Mouse (Mus musculus) intestine, embryonic 14.5 days (tissue): ENCODE measurements around the gene Cfdp1. TPM values are rescaled to one million over a fixed set of nuclear protein-coding genes. Genes with fewer than 3 reads are reported as not detected.
"Not testable (repeated sequence)": the region's sequence is repeated elsewhere in the genome, so short reads cannot be mapped to it uniquely, and the experiment has no call there.

Experiments
- ATAC-seq: fragments of 200-750 bp; cut with Nextera tagmentation; replicated peaks from 2 replicates; pipeline ENCODE4 v1.8.0; 2017; ENCODE audit warnings: low read depth, moderate number of reproducible peaks, moderate TSS enrichment, moderate library complexity; ENCODE audit not compliant: low FRiP score, low TSS enrichment
- DNase-seq: peaks from one replicate; pipeline ENCODE4 v3.0.0-alpha.2; 2018; ENCODE audit warnings: low spot score
- H3K27ac ChIP-seq: fragments of 300-500 bp; sonication (generic); 2 replicates; pipeline ENCODE4 v1.5.1; 2014; ENCODE audit warnings: low read depth, mild to moderate bottlenecking, control low read depth
- H3K27me3 ChIP-seq: fragments of 300-500 bp; sonication (generic); replicated peaks from 2 replicates; pipeline ENCODE4 v1.6.1; 2014; ENCODE audit warnings: low read length, control low read depth; ENCODE audit not compliant: control insufficient read depth, insufficient read depth
- H3K36me3 ChIP-seq: fragments of 300-500 bp; sonication (generic); 2 replicates; pipeline ENCODE4 v1.6.1; 2014; ENCODE audit warnings: low read length, control low read depth; ENCODE audit not compliant: control insufficient read depth, insufficient read depth
- H3K4me1 ChIP-seq: fragments of 300-500 bp; sonication (generic); replicated peaks from 2 replicates; pipeline ENCODE4 v1.6.1; 2014; ENCODE audit warnings: low read length, control low read depth, mixed read lengths; ENCODE audit not compliant: control insufficient read depth, insufficient read depth
- H3K4me2 ChIP-seq: fragments of 300-500 bp; sonication (generic); 2 replicates; pipeline ENCODE4 v1.6.1; 2014; ENCODE audit warnings: low read length
- H3K4me3 ChIP-seq: fragments of 300-500 bp; sonication (generic); 2 replicates; pipeline ENCODE4 v1.5.1; 2014; ENCODE audit warnings: low read depth, low read length, control low read depth, mixed read lengths
- H3K9ac ChIP-seq: fragments of 300-500 bp; sonication (generic); 2 replicates; pipeline ENCODE4 v1.6.1; 2014; ENCODE audit warnings: mild to moderate bottlenecking, low read length
- H3K9me3 ChIP-seq: fragments of 300-500 bp; sonication (generic); 2 replicates; pipeline ENCODE4 v1.6.1; 2016; ENCODE audit warnings: low read length, control low read depth; ENCODE audit not compliant: control insufficient read depth
- whole genome bisulfite sequencing: fragments of 180-500 bp; shearing (Covaris S2); extraction: QIAGEN DNeasy Blood & Tissue Kit; methylation state at CpG from one replicate; pipeline ENCODE4 v1.1.7; 2014; 5-methylcytosine and 5-hydroxymethylcytosine counted together
- polyA plus RNA-seq: library from polyadenylated mRNA; unstranded; fragments of >200 nt; fragmentation: Nextera tagmentation; extraction: Ambion mirVana; gene quantifications from 2 replicates; pipeline ENCODE4 v1.2.1, GENCODE M21; 2014

Cfdp1 gene
- polyA plus RNA-seq, 1 experiment from 2014 or later: 166 TPM

DNA sequence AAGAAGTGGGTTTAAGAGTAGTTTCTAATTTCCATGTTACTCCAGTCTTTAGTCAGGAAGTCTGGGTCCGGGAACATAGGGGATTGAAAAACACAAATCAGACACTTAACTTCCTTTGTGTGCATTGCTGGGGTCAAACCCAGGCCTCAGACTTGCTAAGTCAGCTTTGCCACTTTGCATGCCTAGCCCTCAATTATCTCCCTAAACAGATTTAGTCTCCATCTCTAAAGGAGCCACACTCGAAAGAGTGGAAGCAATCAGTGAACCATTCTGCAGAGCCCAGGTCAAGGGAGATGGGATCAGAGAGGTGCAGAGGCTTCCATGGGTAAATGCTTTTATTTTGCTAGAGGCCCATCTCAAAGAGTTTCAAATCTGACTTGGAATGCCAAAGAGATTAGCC lies 14.6 kb upstream of the Cfdp1 start:
- no peak for DNase-seq
- WGBS: 58% methylated on average over 2 of the region's 2 CpGs
- no peak overlapping the region for H3K4me2 ChIP-seq
- H3K4me1 ChIP-seq: no peaks in the 10 kb centered on the region
- H3K9ac ChIP-seq: no peak overlapping the region
- H3K27me3 ChIP-seq: no peaks in the 10 kb centered on the region
- no peaks in the 10 kb centered on the region for H3K9me3 ChIP-seq
- H3K27ac ChIP-seq: no peak overlapping the region
- no peak overlapping the region for H3K4me3 ChIP-seq
- peaks cover 16% of the 10 kb centered on the region for H3K36me3 ChIP-seq
- ATAC-seq: no peak

DNA sequence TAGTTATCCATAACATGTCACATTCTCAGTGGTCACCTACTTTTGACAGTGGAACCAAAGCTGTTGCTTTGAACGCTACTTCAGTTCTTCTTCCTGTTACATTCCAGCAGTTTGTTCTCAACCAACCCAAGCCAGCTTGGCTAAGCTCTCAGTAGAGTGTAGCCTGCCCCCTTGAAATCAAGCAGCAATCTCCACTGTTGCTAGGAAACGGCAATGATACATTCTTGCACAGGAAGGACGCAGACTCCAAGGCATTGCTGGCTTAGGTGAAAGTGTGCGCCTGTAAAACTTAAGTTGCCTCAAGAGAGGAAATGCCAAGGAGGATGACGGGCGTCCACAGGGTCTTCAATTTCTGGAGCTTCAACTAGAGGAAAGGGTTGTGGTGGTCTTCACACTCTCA lies 11.8 kb upstream of the Cfdp1 start:
- 80% methylated on average over 6 of the region's 6 CpGs for WGBS
- DNase-seq (no peak), ATAC-seq (no peak)
- no peak overlapping the region for H3K9ac ChIP-seq
- H3K36me3 ChIP-seq: peaks cover 16% of the 10 kb centered on the region
- no peak overlapping the region for H3K27ac ChIP-seq
- H3K27me3 ChIP-seq: no peaks in the 10 kb centered on the region
- H3K9me3 ChIP-seq: no peaks in the 10 kb centered on the region
- no peak overlapping the region for H3K4me2 ChIP-seq
- H3K4me3 ChIP-seq: no peak overlapping the region
- H3K4me1 ChIP-seq: no peaks in the 10 kb centered on the region

DNA sequence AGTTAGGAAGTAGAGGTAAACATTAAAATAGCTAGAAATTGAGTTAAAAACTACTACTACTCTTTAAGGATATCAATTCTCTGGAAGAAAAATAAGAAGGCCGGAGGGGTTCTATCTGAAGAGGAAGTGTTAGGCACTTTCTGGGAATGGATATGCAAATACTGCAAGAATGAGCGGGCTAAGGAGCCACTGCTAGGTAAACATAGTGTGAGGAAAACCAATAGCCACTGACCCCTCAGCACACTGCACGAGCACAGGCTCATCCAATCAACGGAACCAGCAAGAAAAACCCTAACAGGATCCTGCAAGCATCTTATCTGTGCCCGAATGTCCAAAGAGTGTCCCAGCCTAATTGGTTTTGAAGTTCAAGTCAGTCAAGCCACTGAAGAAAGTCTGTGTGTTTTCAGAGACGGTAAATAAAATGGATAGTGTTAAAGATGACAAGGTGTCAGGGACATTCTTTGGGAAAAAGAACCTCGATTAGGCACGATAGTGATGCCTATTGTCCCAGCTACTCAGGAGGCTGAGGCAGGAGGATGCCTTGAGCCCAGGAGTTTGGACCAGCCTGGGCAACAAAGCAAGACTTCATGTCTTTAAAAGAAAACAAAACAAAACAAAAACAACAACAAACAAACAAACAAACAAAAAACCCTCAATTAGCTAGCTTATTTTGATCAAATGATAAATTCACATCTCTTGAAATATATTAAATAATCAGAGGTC lies 11.2 kb upstream of the Cfdp1 start:
- Histone ChIP-seq H3K4me2 (no peak overlapping the region), H3K9ac (no peak overlapping the region), H3K36me3 (peaks cover 16% of the 10 kb centered on the region), H3K27ac (no peak overlapping the region), H3K4me1 (no peaks in the 10 kb centered on the region), H3K4me3 (no peak overlapping the region), H3K9me3 (no peaks in the 10 kb centered on the region), H3K27me3 (no peaks in the 10 kb centered on the region)
- WGBS: 86% methylated on average over 8 of the region's 8 CpGs
- no peak for DNase-seq
- ATAC-seq: 0 out of 2 replicates have a peak, but pooled peaks have one; percentile 64

DNA sequence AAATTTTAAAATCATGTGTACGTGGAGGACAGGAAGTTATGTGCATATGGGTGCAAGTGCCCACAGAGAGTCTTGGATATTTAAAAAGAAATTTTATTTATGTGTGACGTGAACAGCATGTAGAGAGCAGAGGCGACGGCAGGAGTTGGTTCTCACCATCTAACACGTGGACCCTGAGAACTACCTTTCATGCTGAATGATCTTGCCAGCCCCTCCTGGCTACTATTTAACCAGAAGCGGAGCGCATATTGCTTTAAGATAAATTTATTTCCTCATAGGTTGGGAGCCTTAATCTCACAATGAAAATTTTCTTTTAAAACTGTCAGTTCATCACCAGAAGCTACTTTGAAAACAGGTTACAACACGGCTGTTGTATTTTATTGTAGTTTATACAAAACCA lies 10.6 kb upstream of the Cfdp1 start:
- no peak for ATAC-seq
- H3K27ac ChIP-seq: no peak overlapping the region

DNA sequence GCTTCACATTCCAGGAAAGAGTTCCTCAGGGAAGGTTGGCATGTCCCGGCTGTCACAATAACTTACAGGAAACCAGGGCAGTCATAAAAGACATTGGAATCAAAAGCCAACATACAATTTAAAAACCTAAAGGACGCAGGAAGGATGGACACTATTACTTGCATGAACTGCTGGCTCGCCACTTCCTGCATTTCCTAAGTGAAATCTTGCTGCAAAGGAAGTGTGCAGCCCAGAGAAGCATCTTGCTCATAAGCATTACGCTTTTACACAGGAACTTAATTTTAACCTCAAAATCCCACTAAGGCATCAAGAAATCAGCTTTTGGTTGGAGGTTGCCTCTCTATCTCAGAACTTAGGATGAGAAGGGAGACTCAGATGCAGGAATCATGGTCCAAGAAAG lies 9.2 kb upstream of the Cfdp1 start:
- Histone ChIP-seq H3K27me3 (no peaks in the 10 kb centered on the region), H3K4me3 (no peak overlapping the region), H3K4me1 (no peaks in the 10 kb centered on the region), H3K27ac (no peak overlapping the region), H3K9me3 (no peaks in the 10 kb centered on the region), H3K4me2 (no peak overlapping the region), H3K9ac (no peak overlapping the region), H3K36me3 (peaks cover 16% of the 10 kb centered on the region)
- no peak for DNase-seq
- ATAC-seq: no peak
- WGBS: 84% methylated on average over 4 of the region's 4 CpGs

More for the DNA sequence above, 10.6 kb upstream of the Cfdp1 start:
- no peak for DNase-seq
- Histone ChIP-seq H3K4me3 (no peak overlapping the region), H3K36me3 (peaks cover 16% of the 10 kb centered on the region), H3K4me1 (no peaks in the 10 kb centered on the region), H3K9me3 (no peaks in the 10 kb centered on the region), H3K9ac (no peak overlapping the region), H3K27me3 (no peaks in the 10 kb centered on the region), H3K4me2 (no peak overlapping the region)
- 85% methylated on average over 8 of the region's 8 CpGs for WGBS

DNA sequence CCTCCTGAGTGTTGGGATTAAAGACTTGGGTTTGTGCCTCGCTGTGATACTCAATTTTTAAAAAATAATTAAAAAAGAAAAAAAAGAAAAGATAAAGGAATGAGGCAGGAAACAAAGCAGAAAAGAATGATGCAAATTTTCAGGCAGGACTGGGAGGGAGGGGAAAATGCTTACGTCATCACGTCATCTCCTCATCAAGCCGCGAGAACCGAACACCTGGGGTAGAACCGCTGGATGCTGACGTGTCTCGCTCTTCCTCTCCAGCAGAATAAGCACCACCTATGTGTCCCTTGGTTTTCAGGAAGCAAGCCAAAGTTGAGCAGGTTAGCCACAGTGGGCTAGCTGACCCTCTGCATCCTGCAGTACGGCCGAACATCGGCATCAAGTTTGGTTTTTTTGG lies 1.9 kb upstream of the Cfdp1 start:
- ATAC-seq (no peak), DNase-seq (no peak)
- H3K27me3 ChIP-seq: no peaks in the 10 kb centered on the region
- H3K4me2 ChIP-seq: no peak overlapping the region
- H3K4me3 ChIP-seq: no peak overlapping the region
- no peak overlapping the region for H3K27ac ChIP-seq
- WGBS: 92% methylated on average over 12 of the region's 12 CpGs
- H3K4me1 ChIP-seq: 0 out of 2 replicates have a peak, but pooled peaks cover 6% of the 10 kb centered on the region
- H3K9me3 ChIP-seq: no peaks in the 10 kb centered on the region
- H3K36me3 ChIP-seq: no peaks in the 10 kb centered on the region
- no peak overlapping the region for H3K9ac ChIP-seq

DNA sequence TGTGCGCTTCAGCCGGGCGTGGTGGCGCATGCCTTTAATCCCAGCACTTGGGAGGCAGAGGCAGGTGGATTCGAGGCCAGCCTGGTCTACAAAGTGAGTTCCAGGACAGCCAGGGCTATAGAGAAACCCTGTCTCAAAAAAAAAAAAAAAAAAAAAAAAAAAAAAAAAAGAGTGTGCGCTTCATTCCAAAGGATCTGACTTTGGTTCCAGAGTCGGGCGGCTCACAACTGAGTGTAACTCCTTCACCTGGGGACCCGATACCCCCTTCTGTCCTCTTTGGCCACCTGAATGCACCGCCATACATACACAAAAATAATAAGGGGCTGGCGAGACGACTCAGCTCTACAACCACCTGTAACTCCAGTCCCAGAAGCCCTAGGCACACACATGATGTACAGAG lies 872 bp downstream of the Cfdp1 start:
- Histone ChIP-seq H3K4me3 (peak overlapping the region; percentile 96), H3K4me2 (peak overlapping the region; percentile 59), H3K9ac (peak overlapping the region; percentile 87)
- ATAC-seq, DNase-seq, H3K27me3 ChIP-seq, H3K27ac ChIP-seq, H3K36me3 ChIP-seq, H3K4me1 ChIP-seq, H3K9me3 ChIP-seq: not testable (repeated sequence)
- 59% methylated on average over 12 of the region's 12 CpGs for WGBS

DNA sequence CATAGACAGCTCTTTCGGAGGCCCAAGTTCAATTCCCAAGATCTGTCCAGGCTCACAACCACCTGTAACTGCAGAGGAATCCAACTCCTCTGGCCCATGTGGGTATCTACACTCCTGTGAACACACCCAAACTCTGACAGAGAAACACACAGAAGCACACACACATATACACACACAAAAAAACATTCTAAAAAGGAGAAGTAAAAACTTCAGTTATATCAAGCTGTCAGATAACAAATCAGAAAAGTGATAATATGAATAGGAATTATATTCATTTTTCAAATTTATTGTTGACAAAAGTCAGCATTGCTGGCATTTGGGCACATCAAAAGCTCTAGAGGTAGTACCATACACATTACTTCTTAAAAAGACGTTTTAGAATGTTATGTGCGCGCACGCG lies 7.3 kb downstream of the Cfdp1 start:
- ATAC-seq (no peak), DNase-seq (no peak)
- Histone ChIP-seq H3K27ac (no peak overlapping the region), H3K4me2 (no peak overlapping the region), H3K9me3 (no peaks in the 10 kb centered on the region), H3K27me3 (no peaks in the 10 kb centered on the region), H3K4me3 (no peak overlapping the region), H3K36me3 (peaks cover 37% of the 10 kb centered on the region), H3K9ac (no peak overlapping the region), H3K4me1 (no peaks in the 10 kb centered on the region)
- WGBS: 94% methylated on average over 6 of the region's 6 CpGs

DNA sequence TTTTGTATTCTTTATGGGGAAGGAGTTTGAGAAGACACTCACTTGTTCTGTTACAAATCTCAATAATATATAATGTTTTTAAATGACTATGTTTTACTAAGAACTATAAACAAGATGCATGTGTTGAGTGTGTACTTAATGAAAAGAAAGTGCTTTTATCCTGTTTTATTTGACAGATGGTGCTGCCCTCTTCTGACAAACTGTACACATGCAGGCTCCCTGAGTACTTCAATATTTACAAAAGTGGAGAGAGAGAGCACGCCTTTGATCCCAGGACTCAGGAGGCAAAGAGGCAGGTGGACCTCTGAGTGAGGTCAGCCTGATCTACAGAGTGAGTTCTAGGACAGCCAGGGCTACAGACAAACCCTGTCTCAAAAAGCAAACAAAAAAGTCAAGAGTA lies 18.6 kb downstream of the Cfdp1 start:
- ATAC-seq (no peak), DNase-seq (no peak)
- H3K27me3 ChIP-seq: no peaks in the 10 kb centered on the region

More for the DNA sequence above, 18.6 kb downstream of the Cfdp1 start:
- Histone ChIP-seq H3K9me3 (no peaks in the 10 kb centered on the region), H3K4me2 (no peak overlapping the region), H3K4me3 (no peak overlapping the region), H3K4me1 (no peaks in the 10 kb centered on the region), H3K27ac (no peak overlapping the region), H3K36me3 (peaks cover 75% of the 10 kb centered on the region), H3K9ac (no peak overlapping the region)
- WGBS: 33% methylated on average over 1 of the region's 1 CpGs
